Mouse (Mus musculus) midbrain, embryonic 13.5 days (tissue): ENCODE results near the gene Zfp275. TPM values are rescaled to one million over a fixed set of nuclear protein-coding genes. Genes with fewer than 3 reads are reported as not detected.

Experiments used
- polyA plus RNA-seq: library from polyadenylated mRNA; unstranded; fragments of >200 nt; fragmentation: Nextera tagmentation; extraction: Ambion mirVana; gene quantifications from 2 replicates; pipeline ENCODE4 v1.2.1, GENCODE M21; 2015

Zfp275 gene
- polyA plus RNA-seq, 1 experiment from 2014 or later = 12.2 TPM

Other genes starting within 250 kb of the Zfp275 start
- 5.4 and 5.5 TPM in 2 replicates for gene Xlr3a, start 245.5 kb upstream of the Zfp275 start, polyA plus RNA-seq
- gene Gm14685, start 225.6 kb upstream of the Zfp275 start, polyA plus RNA-seq = 0.65 and 1.2 TPM in 2 replicates
- not detected in 2 replicates for gene Xlr5b, start 193.8 kb upstream of the Zfp275 start, polyA plus RNA-seq
- gene DXBay18, start 193.2 kb upstream of the Zfp275 start, polyA plus RNA-seq = 0.63 and 0.90 TPM in 2 replicates
- gene Spin2d, start 165.6 kb upstream of the Zfp275 start, polyA plus RNA-seq = not detected in 2 replicates
- gene Xlr3b, start 150.4 kb upstream of the Zfp275 start, polyA plus RNA-seq = 16.4 and 20.6 TPM in 2 replicates
- 0.90 and 1.0 TPM in 2 replicates for gene Xlr4b, start 128.3 kb upstream of the Zfp275 start, polyA plus RNA-seq
- 29.6 and 34.5 TPM in 2 replicates for gene F8a, start 114.3 kb upstream of the Zfp275 start, polyA plus RNA-seq
- gene Xlr4c, start 99.5 kb upstream of the Zfp275 start, polyA plus RNA-seq = 0.39 TPM in 1 of 2 replicates, not detected in the other
- 0.13 and 0.23 TPM in 2 replicates for gene Xlr3c, start 77.2 kb upstream of the Zfp275 start, polyA plus RNA-seq
- not detected in 2 replicates for gene Xlr5a, start 49.6 kb upstream of the Zfp275 start, polyA plus RNA-seq
- gene Xlr5c, start 49.6 kb upstream of the Zfp275 start, polyA plus RNA-seq = not detected in 2 replicates
- not detected in 2 replicates for gene Gm45015, start 5.8 kb upstream of the Zfp275 start, polyA plus RNA-seq
- gene Gm18336, start 56.1 kb downstream of the Zfp275 start, polyA plus RNA-seq = not detected in 2 replicates
- gene Zfp92, start 68.5 kb downstream of the Zfp275 start, polyA plus RNA-seq = 0.63 and 0.80 TPM in 2 replicates
- gene Trex2, start 92.7 kb downstream of the Zfp275 start, polyA plus RNA-seq = not detected in 2 replicates
- gene Haus7, start 116.4 kb downstream of the Zfp275 start, polyA plus RNA-seq = 72.8 and 80.9 TPM in 2 replicates
- gene Bgn, start 141.0 kb downstream of the Zfp275 start, polyA plus RNA-seq = 16.7 and 21.2 TPM in 2 replicates
- 2.6 and 2.8 TPM in 2 replicates for gene Atp2b3, start 160.5 kb downstream of the Zfp275 start, polyA plus RNA-seq